In the genomic region with DNA sequence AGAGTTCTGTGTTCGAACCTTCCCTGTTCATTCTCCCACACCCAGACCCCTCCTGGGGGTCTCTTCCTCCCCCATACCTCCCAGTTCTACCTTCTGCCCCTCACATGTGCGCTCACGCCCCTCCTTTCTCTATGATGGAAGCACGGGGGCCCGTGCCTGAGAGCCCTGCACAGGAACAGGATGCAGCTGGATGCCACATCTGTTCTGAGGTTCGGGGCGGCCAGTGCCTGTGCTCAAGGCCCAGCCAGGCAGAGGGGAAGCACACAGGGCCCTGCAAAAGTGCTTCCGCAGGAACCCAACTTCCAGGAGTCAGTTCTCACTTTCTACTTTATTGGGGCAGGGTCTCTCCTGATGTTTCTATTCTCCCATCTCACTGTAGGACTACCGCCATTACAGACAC, we compare ENCODE assay signal across 12 mouse cellular contexts. TPM values are rescaled to one million over a fixed set of nuclear protein-coding genes. Genes with fewer than 3 reads are reported as not detected.
DNase-seq lines count a peak whose midpoint lies in the region; ATAC-seq and TF ChIP-seq lines count a peak whose summit lies in the region.
"Had no signal": no experiment of that assay in that cellular context is flagged by ENCODE, and none has a peak within 500 bp of the region (broad histone marks: within the 10 kb centered on the region; RNA-seq: fewer than 3 reads in every experiment).

No protein-coding gene starts in this region.

- H3K36me3 ChIP-seq in heart, embryonic 13.5 days = peaks cover 13% of the 10 kb centered on the region; the same call in 1 of the 2 replicates
- H3K36me3 ChIP-seq in midbrain, embryonic 11.5 days (ENCODE audit: control insufficient read depth, insufficient read depth, low read length) = no peaks in the 10 kb centered on the region
- H3K36me3 ChIP-seq in midbrain, postnatal 0 days (ENCODE audit: insufficient read depth, low read length) = no peaks in the 10 kb centered on the region
- no peaks in the 10 kb centered on the region for H3K36me3 ChIP-seq in myocyte (ENCODE audit: control insufficient read depth, insufficient read depth)
- no peaks in the 10 kb centered on the region for H3K36me3 ChIP-seq in hindbrain, postnatal 0 days (ENCODE audit: insufficient read depth, low read length)
- H3K36me3 ChIP-seq: liver, embryonic 15.5 days had no signal

- TF ChIP-seq CTCF in midbrain, postnatal 0 days (IDR thresholded peaks at IDR 0.05) = no peak
- no peak for TF ChIP-seq CTCF in hindbrain, postnatal 0 days (IDR thresholded peaks at IDR 0.05; ENCODE audit: low read depth)

- no peak overlapping the region for H3K4me3 ChIP-seq in heart, embryonic 13.5 days
- H3K4me3 ChIP-seq in midbrain, embryonic 11.5 days (ENCODE audit: low read depth, low read length) = no peak overlapping the region
- no peak overlapping the region for H3K4me3 ChIP-seq in midbrain, postnatal 0 days (ENCODE audit: low read depth, low read length)
- no peak overlapping the region for H3K4me3 ChIP-seq in myocyte
- no peak overlapping the region for H3K4me3 ChIP-seq in hindbrain, postnatal 0 days (ENCODE audit: low read length)
- H3K4me3 ChIP-seq: liver, embryonic 15.5 days had no signal

- peak overlapping the region; percentile 81 for H3K27ac ChIP-seq in heart, embryonic 13.5 days (replicated peaks)
- H3K27ac ChIP-seq in midbrain, embryonic 11.5 days (ENCODE audit: low read depth, low read length) = no peak overlapping the region
- no peak overlapping the region for H3K27ac ChIP-seq in midbrain, postnatal 0 days (ENCODE audit: low read depth, low read length)
- H3K27ac ChIP-seq in hindbrain, postnatal 0 days = no peak overlapping the region
- H3K27ac ChIP-seq: liver, embryonic 15.5 days had no signal

- intact Hi-C loops in heart, postnatal 10 days (cut with DNase I) = loop anchor here (5.0 to 10.0 kb wide), 2 partner anchors 542 to 880 kb away; no protein-coding TSS in a partner anchor

- no peak for DNase-seq in heart, postnatal 10 days
- peak; percentile 47 for DNase-seq in midbrain, embryonic 11.5 days (ENCODE audit: low spot score, missing footprints)
- no peak for DNase-seq in midbrain, postnatal 0 days (ENCODE audit: low spot score)
- peak; percentile 25 for DNase-seq in yolk sac, embryonic 10.5 days (ENCODE audit: low spot score)
- no peak for DNase-seq in gastrocnemius, postnatal 10 days
- DNase-seq in hindbrain, postnatal 0 days (ENCODE audit: low spot score) = no peak
- DNase-seq: gastrocnemius, postnatal 36 days; kidney, adult 11 months had no signal

- no peaks in the 10 kb centered on the region for H3K27me3 ChIP-seq in heart, embryonic 13.5 days (replicated peaks)
- no peaks in the 10 kb centered on the region for H3K27me3 ChIP-seq in midbrain, embryonic 11.5 days (ENCODE audit: control insufficient read depth, insufficient read depth, low read length)
- H3K27me3 ChIP-seq in midbrain, postnatal 0 days (ENCODE audit: insufficient read depth, low read length) = no peaks in the 10 kb centered on the region
- no peaks in the 10 kb centered on the region for H3K27me3 ChIP-seq in myocyte (ENCODE audit: control insufficient read depth, insufficient read depth, insufficient read length)
- no peaks in the 10 kb centered on the region for H3K27me3 ChIP-seq in hindbrain, postnatal 0 days (ENCODE audit: insufficient read depth, low read length)
- H3K27me3 ChIP-seq: liver, embryonic 15.5 days had no signal

- no peak for TF ChIP-seq POLR2A in myocyte (IDR thresholded peaks at IDR 0.05; ENCODE audit: insufficient read length, low read depth)

- no peaks in the 10 kb centered on the region for H3K79me2 ChIP-seq in myocyte (ENCODE audit: control insufficient read depth, insufficient read depth)

- WGBS in heart, embryonic 13.5 days = 75% methylated on average over 9 of the region's 9 CpGs
- WGBS in midbrain, embryonic 11.5 days = 83% methylated on average over 8 of the region's 9 CpGs
- 80% methylated on average over 9 of the region's 9 CpGs for WGBS in midbrain, postnatal 0 days
- WGBS in hindbrain, postnatal 0 days = 91% methylated on average over 9 of the region's 9 CpGs

- no peak overlapping the region for H3K4me2 ChIP-seq in heart, embryonic 13.5 days
- H3K4me2 ChIP-seq in midbrain, embryonic 11.5 days = no peak overlapping the region
- no peak overlapping the region for H3K4me2 ChIP-seq in midbrain, postnatal 0 days (ENCODE audit: low read depth, low read length, poor library complexity, severe bottlenecking)
- H3K4me2 ChIP-seq in myocyte (ENCODE audit: low read depth) = peak overlapping the region; percentile 78
- H3K4me2 ChIP-seq in hindbrain, postnatal 0 days (ENCODE audit: low read depth, low read length) = no peak overlapping the region
- H3K4me2 ChIP-seq: liver, embryonic 15.5 days had no signal

- peak overlapping the region; percentile 62 for H3K9ac ChIP-seq in heart, embryonic 13.5 days
- no peak overlapping the region for H3K9ac ChIP-seq in midbrain, embryonic 11.5 days (ENCODE audit: low read length)
- no peak overlapping the region for H3K9ac ChIP-seq in midbrain, postnatal 0 days (replicated peaks; ENCODE audit: low read length, poor library complexity, severe bottlenecking)
- H3K9ac ChIP-seq in hindbrain, postnatal 0 days (replicated peaks; ENCODE audit: low read length) = no peak overlapping the region
- H3K9ac ChIP-seq: liver, embryonic 15.5 days had no signal

- ATAC-seq in heart, embryonic 13.5 days (ENCODE audit: extremely low read depth, insufficient number of reproducible peaks, low FRiP score, low TSS enrichment) = no peak
- ATAC-seq in midbrain, embryonic 11.5 days (ENCODE audit: low FRiP score) = no peak
- no peak for ATAC-seq in midbrain, postnatal 0 days (ENCODE audit: low FRiP score)
- no peak for ATAC-seq in hindbrain, postnatal 0 days

- no peak overlapping the region for H3ac ChIP-seq in myocyte (ENCODE audit: control insufficient read depth, insufficient read length)

- no peaks in the 10 kb centered on the region for H3K9me3 ChIP-seq in heart, embryonic 13.5 days
- no peaks in the 10 kb centered on the region for H3K9me3 ChIP-seq in midbrain, embryonic 11.5 days (ENCODE audit: control insufficient read depth, low read length)
- no peaks in the 10 kb centered on the region for H3K9me3 ChIP-seq in midbrain, postnatal 0 days (ENCODE audit: low read length)
- H3K9me3 ChIP-seq in hindbrain, postnatal 0 days (ENCODE audit: low read length) = no peaks in the 10 kb centered on the region
- H3K9me3 ChIP-seq: liver, embryonic 15.5 days had no signal

- peaks cover 41% of the 10 kb centered on the region for H3K4me1 ChIP-seq in heart, embryonic 13.5 days
- H3K4me1 ChIP-seq in midbrain, embryonic 11.5 days (ENCODE audit: control insufficient read depth, insufficient read depth, low read length) = no peaks in the 10 kb centered on the region
- H3K4me1 ChIP-seq in midbrain, postnatal 0 days (ENCODE audit: insufficient read depth, low read length) = no peaks in the 10 kb centered on the region
- no peaks in the 10 kb centered on the region for H3K4me1 ChIP-seq in hindbrain, postnatal 0 days (ENCODE audit: insufficient read depth, low read length)

TF ChIP-seq in myocyte, 11 proteins besides CTCF, POLR2A, EP300 and RAD21:
- TF ChIP-seq CEBPB (IDR thresholded peaks at IDR 0.05; ENCODE audit: insufficient read depth, poor library complexity, severe bottlenecking) = no peak
- TF ChIP-seq USF1 (IDR thresholded peaks at IDR 0.05; ENCODE audit: low read depth) = no peak
- no peak for TF ChIP-seq POLR2AphosphoS2 (IDR thresholded peaks at IDR 0.05; ENCODE audit: insufficient read length, low read depth)
- TF ChIP-seq MAX (IDR thresholded peaks at IDR 0.05; ENCODE audit: low read depth) = no peak
- no peak for TF ChIP-seq REST (IDR thresholded peaks at IDR 0.05; ENCODE audit: insufficient read depth, insufficient read length)
- no peak for TF ChIP-seq MYOD1 (IDR thresholded peaks at IDR 0.05; ENCODE audit: control insufficient read depth in 1 of 3, insufficient read length in 2 of 3, low read depth in 2 of 3)
- no peak for TF ChIP-seq TCF12 (IDR thresholded peaks at IDR 0.05; ENCODE audit: insufficient read depth, poor library complexity, severe bottlenecking)
- TF ChIP-seq E2F4 (IDR thresholded peaks at IDR 0.05; ENCODE audit: insufficient read depth) = no peak
- no peak for TF ChIP-seq SRF (IDR thresholded peaks at IDR 0.05; ENCODE audit: control insufficient read depth, insufficient read length, low read depth)
- TF ChIP-seq TCF3 (IDR thresholded peaks at IDR 0.05; ENCODE audit: insufficient read length, low read depth) = no peak
- no peak for TF ChIP-seq MYOG (IDR thresholded peaks at IDR 0.05; ENCODE audit: control insufficient read depth in 1 of 3, insufficient read depth in 1 of 3, insufficient read length in 2 of 3, low read depth in 2 of 3)

RNA-seq across cellular contexts. Expression of a gene that starts 52.2 kb away (rescaled TPM):
- 81.5 and 83.7 TPM in 2 replicates for polyA plus RNA-seq in heart, embryonic 13.5 days (2015; fragmentation: Nextera tagmentation; extraction: Ambion mirVana)
- total RNA-seq in heart, postnatal 10 days (2021) = 10 to 100 TPM; 88.1 to 92.3 TPM
- polyA plus RNA-seq in midbrain, embryonic 11.5 days (2014; fragmentation: Nextera tagmentation; extraction: Ambion mirVana) = 50.0 and 50.2 TPM in 2 replicates
- total RNA-seq in midbrain, postnatal 0 days (2014; rRNA removed) = 23.2 and 25.8 TPM in 2 replicates
- polyA plus RNA-seq in midbrain, postnatal 0 days (2015; fragmentation: Nextera tagmentation; extraction: Ambion mirVana) = 22.9 and 23.3 TPM in 2 replicates
- polyA plus RNA-seq in myocyte (2012; fragmentation: generic; extraction: Trizol) = 78.3 TPM
- 10 to 100 TPM; 49.1 to 53.7 TPM for total RNA-seq in gastrocnemius, postnatal 10 days (2021)
- total RNA-seq in hindbrain, postnatal 0 days (2014; rRNA removed) = 34.0 and 35.9 TPM in 2 replicates
- 26.3 and 28.8 TPM in 2 replicates for polyA plus RNA-seq in hindbrain, postnatal 0 days (2015; fragmentation: Nextera tagmentation; extraction: Ambion mirVana)
- total RNA-seq: megakaryocyte-erythroid progenitor cell, adult 5-6 weeks had no signal

Comparison
In these comparisons a context has a peak if more than half of its experiments do, and no peak if none do; other contexts are left out.
1. DNase-seq: peak in midbrain, embryonic 11.5 days (single experiment) and yolk sac, embryonic 10.5 days (single experiment); none in heart, postnatal 10 days (0 of 2), midbrain, postnatal 0 days (single experiment), gastrocnemius, postnatal 10 days (single experiment) and hindbrain, postnatal 0 days (single experiment).